Mouse (Mus musculus) C2C12 (cell line): ENCODE measurements around the gene Nup35. TPM values are rescaled to one million over a fixed set of nuclear protein-coding genes. Genes with fewer than 3 reads are reported as not detected.

ENCODE experiments used
- H3K27me3 ChIP-seq: one replicate; pipeline ENCODE4 v1.6.1; 2011; ENCODE audit not compliant: control insufficient read depth, insufficient read depth, insufficient read length
- H3K36me3 ChIP-seq: one replicate; pipeline ENCODE4 v1.6.1; 2011; ENCODE audit not compliant: control insufficient read depth, insufficient read depth
- H3K4me3 ChIP-seq: one replicate; pipeline ENCODE4 v1.5.1; 2011; ENCODE audit warnings: mild to moderate bottlenecking, control low read depth; ENCODE audit not compliant: poor library complexity, insufficient read depth, severe bottlenecking
- H3K79me2 ChIP-seq: one replicate; pipeline ENCODE4 v1.6.1; 2011; ENCODE audit not compliant: control insufficient read depth, insufficient read depth
- H3K79me3 ChIP-seq: one replicate; pipeline ENCODE4 v1.6.1; 2011; ENCODE audit warnings: low read depth, control low read depth
- H3ac ChIP-seq: one replicate; pipeline ENCODE3; 2011; ENCODE audit warnings: low read depth; ENCODE audit not compliant: control insufficient read depth, insufficient read length
- CEBPB ChIP-seq: IDR thresholded peaks from one replicate; pipeline ENCODE4 v1.6.1; 2011; ENCODE audit warnings: low read depth, mild to moderate bottlenecking, control low read depth, moderate library complexity
- CTCF ChIP-seq: IDR thresholded peaks from one replicate; pipeline ENCODE4 v1.5.1; 2011; ENCODE audit not compliant: control insufficient read depth, insufficient read depth, insufficient read length
- FOSL1 ChIP-seq: IDR thresholded peaks from one replicate; pipeline ENCODE4 v1.8.0; 2011; ENCODE audit warnings: mild to moderate bottlenecking, low read length; ENCODE audit not compliant: poor library complexity, insufficient read depth, severe bottlenecking
- MAX ChIP-seq: IDR thresholded peaks from one replicate; pipeline ENCODE4 v1.6.1; 2011; ENCODE audit warnings: mild to moderate bottlenecking, control low read depth
- MYOD1 ChIP-seq: IDR thresholded peaks from one replicate; pipeline ENCODE4 v1.6.1; 2011; ENCODE audit warnings: low read depth; ENCODE audit not compliant: control insufficient read depth, insufficient read length
- MYOG ChIP-seq: IDR thresholded peaks from one replicate; pipeline ENCODE4 v1.6.1; 2011; ENCODE audit not compliant: control insufficient read depth, insufficient read length; ENCODE audit errors: extremely low read depth
- USF1 ChIP-seq: IDR thresholded peaks from one replicate; pipeline ENCODE4 v1.6.1; 2011; ENCODE audit warnings: low read depth, mild to moderate bottlenecking, control low read depth, moderate library complexity
- long read RNA-seq, 2 experiments: library from polyadenylated mRNA; unstranded; transcript quantifications; one replicate each; pipeline ENCODE4 v2.0.0; 2019 to 2020
- polyA plus RNA-seq: library from polyadenylated mRNA; unstranded; fragments of >200 nt; fragmentation: generic; extraction: Trizol; gene quantifications from one replicate; pipeline ENCODE4 v1.2.1, GENCODE M21; 2012; ENCODE audit warnings: missing spikeins

Nup35 gene
- polyA plus RNA-seq = 38.3 TPM
- long read RNA-seq, experiment 1, transcript Nup35-201 (9 exons, 1,559 nt) = major isoform, 43 of 48 reads
- long read RNA-seq, experiment 1, partial matches to known transcripts = 4 of 48 reads
- long read RNA-seq, experiment 1, other reads (novel, unspliced or antisense) = 1 of 48 reads
- long read RNA-seq, experiment 2, transcript Nup35-201 (9 exons, 1,559 nt) = major isoform, 263 of 273 reads
- long read RNA-seq, experiment 2, partial matches to known transcripts = 4 of 273 reads
- long read RNA-seq, experiment 2, other reads (novel, unspliced or antisense) = 6 of 273 reads

DNA sequence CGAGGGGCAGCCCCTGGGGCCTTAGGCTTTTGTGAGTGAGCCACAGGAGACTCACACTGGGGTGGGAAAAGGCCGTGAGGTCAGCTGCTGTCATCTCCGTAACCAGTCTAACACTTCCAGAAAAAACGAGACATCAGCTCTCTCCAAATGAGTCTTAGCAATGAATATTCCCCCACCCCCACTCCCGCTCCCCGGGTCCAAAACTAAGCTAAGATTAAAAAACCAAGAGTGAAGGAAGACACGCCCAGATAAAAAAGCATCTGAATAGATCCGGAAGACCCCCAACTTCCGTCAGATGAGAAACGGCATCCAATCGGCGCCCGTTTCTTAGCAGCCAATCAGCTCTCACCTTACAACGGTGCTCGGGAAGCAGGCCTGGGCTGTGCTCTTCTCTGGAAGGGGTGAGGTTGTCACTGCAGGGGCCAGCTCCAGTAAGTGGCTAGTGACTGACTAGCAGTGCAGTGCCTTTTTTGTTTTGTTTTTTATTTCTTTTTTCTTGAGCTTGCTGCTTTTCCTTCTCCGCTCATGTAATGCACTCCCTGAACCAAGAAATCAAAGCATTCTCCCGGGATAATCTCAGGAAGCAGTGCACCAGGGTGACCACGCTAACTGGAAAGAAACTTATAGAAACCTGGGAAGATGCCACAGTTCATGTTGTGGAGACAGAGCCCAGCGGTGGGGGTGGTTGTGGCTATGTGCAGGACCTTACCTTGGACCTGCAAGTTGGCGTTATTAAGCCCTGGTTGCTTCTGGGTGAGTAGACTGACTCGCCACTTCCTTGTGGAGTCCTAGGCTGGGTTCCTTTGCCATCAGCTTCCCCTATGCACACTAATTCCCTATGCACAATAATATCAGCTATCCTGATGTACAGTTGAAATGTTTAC is at the start of gene Nup35, which contains the start of gene Dusp19:
TSS of gene Nup35 (plus strand) at position 383 of the 884 bp plus-strand sequence.
TSS of gene Dusp19 (plus strand) at position 192 of the 884 bp plus-strand sequence.
- Histone ChIP-seq H3K27me3 (no peaks in the 10 kb centered on the region), H3ac (peak within 1 kb of the TSS; percentile 63), H3K79me2 (no peaks in the 10 kb centered on the region), H3K36me3 (no peaks in the 10 kb centered on the region), H3K4me3 (peak within 1 kb of the TSS; percentile 43), H3K79me3 (no peaks in the 10 kb centered on the region)
- TF ChIP-seq USF1 (no peak), MAX (no peak), FOSL1 (no peak), MYOD1 (no peak), MYOG (no peak), CEBPB (no peak), CTCF (no peak)

DNA sequence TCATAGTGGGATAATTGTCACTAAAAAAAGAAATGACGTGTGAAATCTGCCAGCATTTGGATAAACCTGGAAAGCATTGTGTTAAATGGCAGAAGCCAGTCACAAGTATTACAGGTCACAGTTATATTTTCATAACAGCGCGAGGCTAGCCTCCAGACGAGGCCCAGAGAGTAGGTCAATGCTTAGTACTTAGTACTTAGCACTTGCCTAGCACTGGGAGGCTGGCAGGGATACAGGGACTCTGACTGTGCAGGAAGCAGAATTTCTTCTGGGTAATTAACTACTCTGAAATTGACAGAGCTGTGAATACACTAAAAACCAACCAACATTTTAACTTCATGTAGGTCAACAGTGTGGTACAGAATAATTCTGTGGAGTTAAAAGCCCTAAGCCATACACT is 49.6 kb upstream of the Nup35 start:
- Histone ChIP-seq H3K36me3 (peaks cover 6% of the 10 kb centered on the region), H3K79me3 (peaks cover 50% of the 10 kb centered on the region), H3ac (no peak overlapping the region), H3K79me2 (peaks cover 92% of the 10 kb centered on the region), H3K27me3 (no peaks in the 10 kb centered on the region), H3K4me3 (no peak overlapping the region)
- no peak for TF ChIP-seq MYOG
- no peak for TF ChIP-seq USF1
- TF ChIP-seq FOSL1 = no peak
- TF ChIP-seq CTCF = no peak
- no peak for TF ChIP-seq MYOD1
- TF ChIP-seq MAX = no peak
- no peak for TF ChIP-seq CEBPB

DNA sequence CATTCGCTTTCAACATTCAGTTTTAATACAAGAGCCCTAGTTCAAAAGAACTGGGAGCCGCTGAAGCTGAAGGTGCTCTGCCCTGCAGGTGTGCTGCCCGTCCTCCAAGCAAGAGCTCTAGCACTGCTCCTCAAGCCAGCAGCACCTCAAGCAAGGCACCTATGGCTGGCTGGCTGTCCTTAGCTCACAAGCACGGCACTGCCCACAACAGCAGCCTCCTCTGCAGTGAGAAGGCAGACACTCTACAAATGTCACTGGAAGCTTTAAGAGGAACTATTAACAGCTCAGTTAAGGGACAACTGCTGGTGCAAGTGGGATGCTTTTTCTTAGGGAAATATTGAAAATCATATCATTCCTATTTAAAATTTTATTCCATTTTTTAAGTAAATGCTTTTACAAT is 46.4 kb upstream of the Nup35 start:
- TF ChIP-seq USF1 (no peak), FOSL1 (no peak), MAX (no peak), CEBPB (no peak)
- H3K27me3 ChIP-seq = no peaks in the 10 kb centered on the region
- H3K36me3 ChIP-seq = peaks cover 6% of the 10 kb centered on the region
- H3ac ChIP-seq = no peak overlapping the region
- H3K79me3 ChIP-seq = peaks cover 62% of the 10 kb centered on the region
- peaks cover 94% of the 10 kb centered on the region for H3K79me2 ChIP-seq
- no peak overlapping the region for H3K4me3 ChIP-seq

DNA sequence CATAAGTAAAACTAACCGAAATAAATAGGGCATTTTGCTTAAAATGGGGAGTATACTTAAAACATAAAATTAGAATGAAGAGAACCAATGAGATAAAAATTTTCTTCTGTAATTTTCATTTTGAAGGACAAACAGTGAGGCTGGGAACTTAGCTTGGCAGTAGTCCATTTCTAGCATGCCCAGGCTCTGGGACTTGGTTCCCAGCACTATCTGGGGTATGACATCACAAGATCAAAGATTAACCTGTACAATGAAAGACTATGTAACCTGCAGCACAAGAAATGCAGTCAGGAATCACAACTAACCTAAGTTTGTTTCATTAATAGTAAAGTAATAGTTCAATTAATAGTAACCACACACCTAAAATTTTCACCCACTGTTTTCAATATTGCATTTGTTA is 39.8 kb upstream of the Nup35 start:
- no peak for TF ChIP-seq USF1
- no peak for TF ChIP-seq MYOG
- no peak for TF ChIP-seq MYOD1
- TF ChIP-seq CEBPB = no peak
- no peak for TF ChIP-seq FOSL1
- no peak for TF ChIP-seq CTCF
- TF ChIP-seq MAX = no peak
- Histone ChIP-seq H3K4me3 (no peak overlapping the region), H3K79me2 (peaks cover 85% of the 10 kb centered on the region), H3K79me3 (peaks cover 73% of the 10 kb centered on the region), H3ac (no peak overlapping the region), H3K27me3 (no peaks in the 10 kb centered on the region), H3K36me3 (peaks cover 4% of the 10 kb centered on the region)

DNA sequence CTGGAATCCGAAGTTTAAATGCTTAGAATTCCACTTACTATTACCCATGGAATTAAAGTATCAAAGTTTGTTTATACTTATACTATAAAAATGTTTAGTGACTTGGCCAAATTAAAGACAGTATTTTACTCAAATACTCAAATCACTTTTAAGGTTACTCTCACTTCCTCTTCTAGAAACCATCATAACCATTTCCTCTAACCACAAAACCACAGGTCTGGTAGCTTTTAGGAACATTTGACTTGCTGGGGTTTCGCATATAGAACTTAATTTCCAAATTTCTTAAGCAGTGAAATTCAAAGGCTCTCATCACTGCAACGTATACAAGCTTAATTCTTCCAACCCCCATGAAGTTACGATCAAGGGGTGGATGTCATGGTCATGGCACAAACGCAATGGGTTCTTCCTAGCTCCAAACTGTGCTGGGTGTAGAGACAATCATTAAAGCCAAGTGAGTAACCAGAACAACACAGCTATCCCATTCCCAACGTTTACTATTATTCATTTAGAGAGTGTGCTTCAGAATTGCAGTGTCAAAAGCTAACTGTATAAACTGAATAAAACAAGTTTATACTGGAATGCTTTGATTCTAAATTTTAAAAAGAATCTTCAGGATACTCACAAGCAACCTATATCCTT is 37.7 kb upstream of the Nup35 start:
- peaks cover 4% of the 10 kb centered on the region for H3K36me3 ChIP-seq
- H3K79me3 ChIP-seq = peaks cover 55% of the 10 kb centered on the region
- H3K79me2 ChIP-seq = peaks cover 64% of the 10 kb centered on the region
- H3K4me3 ChIP-seq = peak overlapping the region; percentile 79
- H3K27me3 ChIP-seq = no peaks in the 10 kb centered on the region
- no peak overlapping the region for H3ac ChIP-seq
- no peak for TF ChIP-seq USF1
- no peak for TF ChIP-seq CTCF
- TF ChIP-seq MYOG = no peak
- no peak for TF ChIP-seq FOSL1
- TF ChIP-seq MYOD1 = no peak
